Mouse (Mus musculus) midbrain, embryonic 11.5 days (tissue): ENCODE results near the gene Trp53bp2. TPM values are rescaled to one million over a fixed set of nuclear protein-coding genes. Genes with fewer than 3 reads are reported as not detected.
A peak's percentile ranks its signal among the peaks of the same experiment; 100 is the strongest.

Source experiments
- ATAC-seq: fragments of 200-750 bp; cut with Nextera tagmentation; 2 replicates; pipeline ENCODE4 v1.8.0; 2017; ENCODE audit warnings: moderate TSS enrichment, moderate library complexity; ENCODE audit not compliant: low FRiP score
- DNase-seq: peaks from one replicate; pipeline ENCODE4 v3.0.0; 2015; ENCODE audit warnings: low spot score; ENCODE audit errors: missing footprints
- H3K27ac ChIP-seq: fragments of 300-500 bp; sonication (generic); 2 replicates; pipeline ENCODE4 v1.5.1; 2014; ENCODE audit warnings: low read depth, low read length
- H3K27me3 ChIP-seq: fragments of 300-500 bp; sonication (generic); 2 replicates; pipeline ENCODE4 v1.6.1; 2014; ENCODE audit warnings: mild to moderate bottlenecking, low read length, moderate library complexity, mixed read lengths; ENCODE audit not compliant: control insufficient read depth, insufficient read depth
- H3K36me3 ChIP-seq: fragments of 300-500 bp; sonication (generic); 2 replicates; pipeline ENCODE4 v1.6.1; 2014; ENCODE audit warnings: mild to moderate bottlenecking, low read length, moderate library complexity, mixed read lengths; ENCODE audit not compliant: control insufficient read depth, insufficient read depth
- H3K4me1 ChIP-seq: fragments of 300-500 bp; sonication (generic); 2 replicates; pipeline ENCODE4 v1.6.1; 2014; ENCODE audit warnings: low read length; ENCODE audit not compliant: control insufficient read depth, insufficient read depth
- H3K4me2 ChIP-seq: fragments of 300-500 bp; sonication (generic); 2 replicates; pipeline ENCODE4 v1.6.1; 2014; ENCODE audit warnings: mild to moderate bottlenecking, moderate library complexity
- H3K4me3 ChIP-seq: fragments of 300-500 bp; sonication (generic); 2 replicates; pipeline ENCODE4 v1.5.1; 2014; ENCODE audit warnings: low read depth, low read length
- H3K9ac ChIP-seq: fragments of 300-500 bp; sonication (generic); 2 replicates; pipeline ENCODE4 v1.6.1; 2014; ENCODE audit warnings: low read length
- H3K9me3 ChIP-seq: fragments of 300-500 bp; sonication (generic); 2 replicates; pipeline ENCODE4 v1.6.1; 2016; ENCODE audit warnings: low read length; ENCODE audit not compliant: control insufficient read depth
- WGBS: fragments of 180-500 bp; shearing (Covaris S2); extraction: QIAGEN DNeasy Blood & Tissue Kit; methylation state at CpG from one replicate; pipeline ENCODE4 v1.1.7; 2014; 5-methylcytosine and 5-hydroxymethylcytosine counted together
- polyA plus RNA-seq: library from polyadenylated mRNA; unstranded; fragments of >200 nt; fragmentation: Nextera tagmentation; extraction: Ambion mirVana; gene quantifications from 2 replicates; pipeline ENCODE4 v1.2.1, GENCODE M21; 2014

Trp53bp2 gene
- polyA plus RNA-seq, 1 experiment from 2014 or later = 34.8 TPM

DNA sequence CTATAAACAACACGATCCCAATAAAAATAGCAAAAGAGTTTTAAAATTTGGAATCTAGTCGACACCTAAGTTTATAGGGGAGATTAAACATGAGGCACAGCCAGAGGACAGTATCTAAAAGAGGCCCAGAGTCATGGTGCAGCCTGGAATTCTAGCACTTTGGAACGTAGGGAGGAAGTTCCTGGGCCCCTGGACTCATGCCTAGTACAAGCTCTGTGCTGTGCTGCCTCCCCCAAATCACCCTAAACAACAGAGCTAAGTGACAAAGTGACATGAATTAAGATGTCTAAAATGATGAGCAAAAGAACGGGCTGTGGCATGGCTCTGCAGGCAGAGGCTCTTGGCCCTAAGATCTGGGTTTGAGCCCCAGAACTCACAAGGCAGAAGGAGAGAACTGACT is 88.8 kb downstream of the Trp53bp2 start:
- Histone ChIP-seq H3K9me3 (no peaks in the 10 kb centered on the region), H3K36me3 (no peaks in the 10 kb centered on the region), H3K9ac (no peak overlapping the region), H3K4me1 (0 out of 2 replicates have a peak, but pooled peaks cover 2% of the 10 kb centered on the region), H3K4me2 (no peak overlapping the region), H3K27ac (no peak overlapping the region), H3K4me3 (no peak overlapping the region), H3K27me3 (no peaks in the 10 kb centered on the region)
- WGBS = 70% methylated on average over 4 of the region's 4 CpGs
- DNase-seq (peak; percentile 68), ATAC-seq (no peak)

DNA sequence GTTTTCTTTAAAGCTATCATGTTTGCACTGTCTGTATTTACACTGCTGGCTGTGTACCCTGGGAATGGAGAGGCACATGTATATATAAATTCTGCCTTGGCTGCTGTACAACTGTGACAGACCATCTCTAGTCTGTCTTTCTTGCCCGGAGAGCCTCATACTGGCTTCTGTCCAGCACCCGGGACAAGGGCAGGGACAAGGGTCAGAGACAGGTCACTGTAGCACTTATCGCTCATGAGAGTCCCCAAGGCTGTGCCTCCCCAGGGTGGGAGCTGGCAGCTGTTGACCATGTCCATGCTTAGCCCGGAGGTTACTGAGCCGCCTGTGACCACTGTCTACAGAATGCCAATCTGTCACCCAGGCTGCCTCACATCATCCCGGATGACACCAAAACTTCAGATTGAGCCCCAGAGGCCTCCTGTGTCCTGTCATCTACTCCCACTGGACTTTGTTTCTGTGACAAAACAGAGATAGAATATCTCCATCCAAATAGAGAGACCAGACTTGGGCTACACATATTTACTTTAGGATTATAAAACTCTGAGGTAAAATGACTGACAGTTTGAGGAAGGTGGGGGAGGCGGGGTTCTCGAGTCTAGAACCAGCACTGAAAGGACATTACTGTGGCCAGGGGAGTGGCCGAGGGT is 90.6 kb downstream of the Trp53bp2 start:
- H3K27ac ChIP-seq = no peak overlapping the region
- WGBS = 88% methylated on average over 9 of the region's 9 CpGs
- no peak overlapping the region for H3K4me2 ChIP-seq
- H3K36me3 ChIP-seq = no peaks in the 10 kb centered on the region
- no peak for DNase-seq
- peaks cover 4% of the 10 kb centered on the region; the same call in 1 of the 2 replicates for H3K4me1 ChIP-seq
- H3K9me3 ChIP-seq = no peaks in the 10 kb centered on the region
- ATAC-seq = no peak
- no peaks in the 10 kb centered on the region for H3K27me3 ChIP-seq
- no peak overlapping the region for H3K9ac ChIP-seq
- H3K4me3 ChIP-seq = no peak overlapping the region

DNA sequence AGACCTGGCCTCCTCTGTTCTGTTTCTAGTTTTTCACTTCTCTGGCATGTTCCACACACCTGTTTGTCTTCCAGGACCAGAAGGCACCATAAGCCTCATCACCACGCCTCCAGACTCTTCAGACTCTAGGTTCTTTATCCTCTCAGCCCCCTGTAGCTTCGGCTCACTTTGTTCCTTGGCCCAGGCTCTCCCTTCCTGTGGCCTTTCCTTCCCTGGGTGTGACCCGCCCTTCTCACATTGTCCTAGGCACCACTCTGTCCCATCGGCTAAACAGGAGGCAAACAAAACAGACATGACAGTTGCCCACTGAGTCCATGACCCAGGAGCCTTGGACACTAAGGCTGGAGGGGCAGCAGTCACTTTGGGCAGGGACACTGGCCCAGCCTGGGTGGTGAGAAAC is 91.3 kb downstream of the Trp53bp2 start:
- no peak overlapping the region for H3K4me3 ChIP-seq
- peaks cover 5% of the 10 kb centered on the region; the same call in 1 of the 2 replicates for H3K4me1 ChIP-seq
- no peaks in the 10 kb centered on the region for H3K36me3 ChIP-seq
- no peaks in the 10 kb centered on the region for H3K9me3 ChIP-seq
- H3K27me3 ChIP-seq = no peaks in the 10 kb centered on the region
- H3K27ac ChIP-seq = no peak overlapping the region
- ATAC-seq (no peak), DNase-seq (peak; percentile 69)
- WGBS = 57% methylated on average over 4 of the region's 4 CpGs
- no peak overlapping the region for H3K9ac ChIP-seq
- no peak overlapping the region for H3K4me2 ChIP-seq

DNA sequence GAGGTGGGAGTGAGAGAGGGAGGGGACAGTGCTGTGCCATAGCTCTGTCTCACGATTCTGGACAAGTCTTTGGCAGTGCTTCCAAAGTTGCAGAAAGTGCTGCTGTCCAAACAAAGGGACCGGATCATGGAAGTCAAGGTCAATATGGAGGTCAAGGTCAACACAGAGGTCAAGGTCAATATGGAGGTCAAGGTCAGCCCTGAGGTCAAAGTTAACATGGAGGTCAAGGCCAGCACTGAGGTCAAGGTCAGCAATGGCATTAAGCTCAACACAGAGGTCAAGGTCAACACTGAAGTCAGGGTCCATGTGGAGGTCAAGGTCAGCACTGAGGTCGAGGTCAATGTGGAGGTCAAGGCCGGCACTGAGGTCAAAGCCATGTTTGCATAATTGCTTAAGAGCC is 91.9 kb downstream of the Trp53bp2 start:
- no peak overlapping the region for H3K9ac ChIP-seq
- no peak overlapping the region for H3K4me3 ChIP-seq
- ATAC-seq = no peak
- WGBS = 92% methylated on average over 4 of the region's 4 CpGs
- no peaks in the 10 kb centered on the region for H3K27me3 ChIP-seq
- H3K9me3 ChIP-seq = no peaks in the 10 kb centered on the region
- no peak overlapping the region for H3K4me2 ChIP-seq
- H3K4me1 ChIP-seq = peaks cover 5% of the 10 kb centered on the region; the same call in 1 of the 2 replicates
- no peak overlapping the region for H3K27ac ChIP-seq
- no peaks in the 10 kb centered on the region for H3K36me3 ChIP-seq
- peak; percentile 65 for DNase-seq

DNA sequence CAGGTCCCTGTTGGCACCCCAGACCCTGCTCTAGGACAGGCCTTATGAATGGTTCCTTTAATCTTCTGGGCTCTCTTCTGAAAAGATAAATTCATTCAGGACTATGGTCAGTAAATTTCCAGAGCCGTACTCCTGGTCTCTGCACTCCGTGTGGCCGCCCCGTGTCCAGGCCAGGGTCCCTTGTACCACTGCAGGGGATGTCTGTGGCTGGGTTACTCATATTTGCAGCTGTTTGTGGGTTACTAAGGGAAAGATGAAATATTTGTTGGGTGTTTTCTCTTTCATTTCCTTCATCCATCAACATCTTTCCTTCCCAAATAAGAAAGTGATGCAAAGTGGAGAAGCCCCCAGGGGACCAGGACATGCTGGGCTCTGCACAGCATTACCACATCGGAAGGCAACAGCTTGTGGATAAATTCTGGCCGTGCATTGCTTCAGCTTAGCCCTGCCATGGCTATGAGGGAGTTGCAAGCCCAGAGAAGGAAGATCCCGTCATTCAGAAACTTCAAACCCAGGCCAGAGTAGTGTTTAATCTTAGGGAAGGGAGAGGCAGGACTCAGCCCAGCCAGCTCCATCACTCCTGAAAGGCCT is 92.9 kb downstream of the Trp53bp2 start:
- Histone ChIP-seq H3K27me3 (no peaks in the 10 kb centered on the region), H3K4me2 (no peak overlapping the region), H3K36me3 (no peaks in the 10 kb centered on the region), H3K4me3 (no peak overlapping the region), H3K9ac (no peak overlapping the region), H3K9me3 (no peaks in the 10 kb centered on the region), H3K27ac (no peak overlapping the region), H3K4me1 (peaks cover 5% of the 10 kb centered on the region; the same call in 1 of the 2 replicates)
- 89% methylated on average over 7 of the region's 7 CpGs for WGBS
- DNase-seq = no peak
- no peak for ATAC-seq

DNA sequence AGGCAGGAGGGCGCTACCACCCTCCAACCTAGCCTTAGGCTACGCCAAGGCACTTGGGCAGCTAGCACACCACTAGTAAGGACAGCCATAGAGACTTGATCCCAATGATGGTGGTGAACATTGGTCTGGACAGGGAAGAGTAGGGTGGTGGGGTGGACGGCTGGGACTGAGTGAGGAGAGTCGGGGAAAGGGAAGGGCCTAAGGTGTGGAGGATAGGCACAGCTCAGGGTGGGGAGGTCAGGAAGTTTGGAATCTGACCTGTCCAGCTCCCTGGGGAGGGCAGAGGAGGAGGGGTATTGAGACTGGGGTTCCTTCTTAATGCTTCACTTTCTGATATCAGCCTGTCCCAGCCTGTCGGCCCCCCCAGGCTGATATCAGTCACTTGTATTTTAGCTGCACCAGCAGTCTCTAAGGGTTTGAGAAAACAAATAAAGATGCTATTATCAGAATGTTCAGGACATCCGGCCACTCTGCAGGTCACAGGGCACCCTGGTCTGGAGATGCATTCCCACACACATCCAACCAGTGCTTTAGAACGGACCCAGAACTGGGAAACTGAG is 93.6 kb downstream of the Trp53bp2 start:
- peaks cover 5% of the 10 kb centered on the region; the same call in 1 of the 2 replicates for H3K4me1 ChIP-seq
- H3K27me3 ChIP-seq = no peaks in the 10 kb centered on the region
- ATAC-seq (no peak), DNase-seq (peak; percentile 45)
- no peaks in the 10 kb centered on the region for H3K36me3 ChIP-seq
- no peak overlapping the region for H3K27ac ChIP-seq
- WGBS = 89% methylated on average over 7 of the region's 7 CpGs
- no peak overlapping the region for H3K4me3 ChIP-seq
- no peak overlapping the region for H3K4me2 ChIP-seq
- no peak overlapping the region for H3K9ac ChIP-seq
- H3K9me3 ChIP-seq = no peaks in the 10 kb centered on the region

DNA sequence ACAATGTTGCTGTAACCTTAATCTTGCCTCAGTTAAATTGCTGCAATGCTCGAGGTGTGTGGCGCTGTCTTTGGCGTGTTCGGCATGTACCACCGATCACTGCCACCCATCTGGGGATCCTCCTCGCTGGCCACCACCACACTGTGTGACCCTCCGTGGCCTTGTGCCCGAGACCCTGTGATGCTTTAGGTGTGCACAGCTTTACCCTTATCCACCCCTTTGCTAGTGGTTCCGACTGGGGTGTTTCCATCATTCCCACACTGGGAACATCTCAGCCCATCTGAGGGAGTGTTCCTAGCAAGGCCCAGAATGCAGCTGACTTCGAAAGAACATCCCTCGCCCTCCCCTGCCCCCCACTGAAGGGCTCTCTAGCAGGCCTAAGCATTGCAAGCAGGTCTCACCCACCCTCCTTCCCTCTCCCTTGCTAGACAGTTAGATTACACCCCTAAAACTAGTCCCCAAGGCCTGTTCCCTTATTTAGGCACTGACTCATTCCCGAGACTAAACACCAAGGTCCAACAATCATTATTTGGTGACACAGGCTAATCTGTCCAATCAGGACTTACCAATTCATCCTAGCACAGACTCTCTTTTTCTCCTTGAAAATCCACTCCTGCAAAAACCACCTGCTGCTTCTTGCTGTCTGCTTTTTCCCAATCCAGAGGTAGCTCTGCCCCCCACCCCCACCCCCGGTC is 94.4 kb downstream of the Trp53bp2 start:
- WGBS = 85% methylated on average over 13 of the region's 13 CpGs
- peaks cover 5% of the 10 kb centered on the region; the same call in 1 of the 2 replicates for H3K4me1 ChIP-seq
- no peaks in the 10 kb centered on the region for H3K36me3 ChIP-seq
- H3K4me2 ChIP-seq = no peak overlapping the region
- no peak overlapping the region for H3K9ac ChIP-seq
- no peak overlapping the region for H3K4me3 ChIP-seq
- no peak overlapping the region for H3K27ac ChIP-seq
- DNase-seq = peak; percentile 75
- ATAC-seq = no peak
- H3K9me3 ChIP-seq = no peaks in the 10 kb centered on the region
- no peaks in the 10 kb centered on the region for H3K27me3 ChIP-seq

DNA sequence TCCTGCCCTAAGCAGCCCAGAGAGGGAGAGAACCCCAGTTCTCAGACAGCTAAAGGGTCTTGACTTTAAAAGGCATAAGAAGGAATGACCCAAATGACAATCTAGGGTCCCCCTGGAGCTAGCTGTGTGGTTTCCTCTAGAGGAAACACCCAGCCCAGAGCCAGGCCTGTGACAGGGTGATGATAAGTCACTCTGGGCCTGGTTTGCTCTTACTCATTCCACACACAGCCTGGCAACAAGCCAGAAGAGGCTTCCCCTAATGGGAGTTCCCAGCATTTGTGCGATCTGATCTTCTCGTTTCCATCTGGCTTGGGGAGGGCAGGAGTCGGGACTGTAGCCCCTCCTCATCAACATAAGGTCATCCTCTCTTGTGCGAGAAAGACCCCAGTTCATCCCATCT is 95.3 kb downstream of the Trp53bp2 start:
- no peaks in the 10 kb centered on the region for H3K9me3 ChIP-seq
- WGBS = 33% methylated on average over 4 of the region's 4 CpGs
- H3K27ac ChIP-seq = no peak overlapping the region
- no peak overlapping the region for H3K4me2 ChIP-seq
- no peak overlapping the region for H3K9ac ChIP-seq
- H3K4me1 ChIP-seq = peaks cover 5% of the 10 kb centered on the region; the same call in 1 of the 2 replicates
- no peaks in the 10 kb centered on the region for H3K27me3 ChIP-seq
- no peak overlapping the region for H3K4me3 ChIP-seq
- H3K36me3 ChIP-seq = no peaks in the 10 kb centered on the region
- DNase-seq (peak; percentile 75), ATAC-seq (no peak)

DNA sequence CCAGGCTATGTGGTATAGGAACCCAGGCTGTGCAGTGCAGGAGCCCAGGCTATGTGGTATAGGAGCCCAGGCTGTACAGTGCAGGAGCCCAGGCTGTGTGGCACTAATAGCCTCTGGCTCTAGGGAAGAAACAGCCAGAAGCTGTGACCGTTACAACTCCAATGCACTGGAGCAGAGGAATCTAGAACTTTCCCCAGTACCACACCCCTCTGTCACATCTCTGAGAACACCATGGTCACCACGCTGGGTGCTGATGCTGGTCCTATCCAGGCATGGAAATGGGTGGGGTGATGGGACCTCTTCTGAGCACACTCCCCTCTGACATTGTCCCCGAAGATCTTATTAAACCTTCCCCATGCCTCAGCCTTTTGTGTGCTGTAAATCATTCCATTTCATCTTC is 96.3 kb downstream of the Trp53bp2 start:
- Histone ChIP-seq H3K4me1 (peaks cover 5% of the 10 kb centered on the region; the same call in 1 of the 2 replicates), H3K4me2 (no peak overlapping the region), H3K9me3 (no peaks in the 10 kb centered on the region), H3K36me3 (0 out of 2 replicates have a peak, but pooled peaks cover 2% of the 10 kb centered on the region), H3K27ac (no peak overlapping the region), H3K27me3 (no peaks in the 10 kb centered on the region), H3K9ac (no peak overlapping the region), H3K4me3 (no peak overlapping the region)
- peak; percentile 66 for DNase-seq
- 89% methylated on average over 3 of the region's 3 CpGs for WGBS
- ATAC-seq = no peak
